Mouse (Mus musculus) ES-E14 (cell line): ENCODE measurements around the gene Map3k21. TPM values are rescaled to one million over a fixed set of nuclear protein-coding genes. Genes with fewer than 3 reads are reported as not detected.

Experiments
- DNase-seq: peaks from one replicate; pipeline ENCODE4 v3.0.0-alpha.2; 2013; ENCODE audit warnings: low read depth, low spot score
- H3K27ac ChIP-seq: 2 replicates; pipeline ENCODE4 v1.5.1; 2012; ENCODE audit warnings: low read depth, mild to moderate bottlenecking, low read length, moderate library complexity, mixed read lengths; ENCODE audit not compliant: poor library complexity, insufficient read depth, severe bottlenecking
- H3K36me3 ChIP-seq: 2 replicates; pipeline ENCODE4 v1.6.1; 2012; ENCODE audit warnings: mild to moderate bottlenecking, low read length, moderate library complexity, mixed read lengths; ENCODE audit not compliant: control insufficient read depth, poor library complexity, insufficient read depth, severe bottlenecking
- H3K4me1 ChIP-seq, 2 experiments: fragments of 150-350 bp in 1 of 2; sonication (generic) in 1 of 2; 2 replicates each; pipeline ENCODE4 v1.6.1; 2012; ENCODE audit warnings: low read length in 2 of 2, mild to moderate bottlenecking in 1 of 2, mixed read lengths in 1 of 2; ENCODE audit not compliant: control insufficient read depth in 2 of 2, insufficient read depth in 2 of 2, poor library complexity in 1 of 2
- H3K4me3 ChIP-seq, 2 experiments: fragments of 150-350 bp in 1 of 2; sonication (generic) in 1 of 2; 2 replicates each; pipeline ENCODE4 v1.5.1; 2012; ENCODE audit warnings: low read length in 2 of 2, low read depth in 1 of 2, mild to moderate bottlenecking in 1 of 2, mixed read lengths in 1 of 2; ENCODE audit not compliant: insufficient read depth in 1 of 2, poor library complexity in 1 of 2, severe bottlenecking in 1 of 2
- H3K9ac ChIP-seq: 2 replicates; pipeline ENCODE4 v1.6.1; 2012; ENCODE audit warnings: low read depth, mild to moderate bottlenecking, low read length, mixed read lengths; ENCODE audit not compliant: poor library complexity, insufficient read depth, severe bottlenecking
- H3K9me3 ChIP-seq: fragments of 150-350 bp; sonication (generic); 2 replicates; pipeline ENCODE4 v1.6.1; 2012; ENCODE audit warnings: low read depth, mild to moderate bottlenecking, low read length; ENCODE audit not compliant: control insufficient read depth, insufficient read depth
- CHD2 ChIP-seq: IDR thresholded peaks from 2 replicates; pipeline ENCODE4 v1.6.1; 2014; ENCODE audit warnings: mild to moderate bottlenecking, low read depth, low read length, inconsistent platforms
- HCFC1 ChIP-seq: IDR thresholded peaks from 2 replicates; pipeline ENCODE4 v1.6.1; 2012; ENCODE audit warnings: low read length, inconsistent platforms, borderline replicate concordance; ENCODE audit not compliant: insufficient read depth
- MAFK ChIP-seq: IDR thresholded peaks from 2 replicates; pipeline ENCODE4 v1.6.1; 2014; ENCODE audit warnings: mild to moderate bottlenecking, low read depth, low read length, inconsistent platforms; ENCODE audit not compliant: insufficient read depth
- ZC3H11A ChIP-seq: IDR thresholded peaks from 2 replicates; pipeline ENCODE4 v1.6.1; 2012; ENCODE audit warnings: low read depth, mild to moderate bottlenecking, inconsistent platforms, low read length, borderline replicate concordance
- ZNF384 ChIP-seq: IDR thresholded peaks from 2 replicates; pipeline ENCODE4 v1.6.1; 2012; ENCODE audit warnings: low read depth, low read length, inconsistent platforms
- in situ Hi-C, 2 experiments: fragments of 600-800 bp; cut with MboI; formaldehyde crosslinking; loops; one replicate each; pipeline ENCODE4 v1.15.1; 2025; ENCODE audit warnings: low sequenced_read_pairs in 2 of 2, inconsistent platforms in 1 of 2; ENCODE audit not compliant: unreplicated experiment in 2 of 2
- total RNA-seq: library from RNA; depleted of rRNA; stranded (reverse); fragments of 300-350 nt; gene quantifications from 2 replicates; pipeline ENCODE4 v1.2.3, GENCODE M21; 2012

The Map3k21 gene
- total RNA-seq, 1 experiment: 0.04 TPM

DNA sequence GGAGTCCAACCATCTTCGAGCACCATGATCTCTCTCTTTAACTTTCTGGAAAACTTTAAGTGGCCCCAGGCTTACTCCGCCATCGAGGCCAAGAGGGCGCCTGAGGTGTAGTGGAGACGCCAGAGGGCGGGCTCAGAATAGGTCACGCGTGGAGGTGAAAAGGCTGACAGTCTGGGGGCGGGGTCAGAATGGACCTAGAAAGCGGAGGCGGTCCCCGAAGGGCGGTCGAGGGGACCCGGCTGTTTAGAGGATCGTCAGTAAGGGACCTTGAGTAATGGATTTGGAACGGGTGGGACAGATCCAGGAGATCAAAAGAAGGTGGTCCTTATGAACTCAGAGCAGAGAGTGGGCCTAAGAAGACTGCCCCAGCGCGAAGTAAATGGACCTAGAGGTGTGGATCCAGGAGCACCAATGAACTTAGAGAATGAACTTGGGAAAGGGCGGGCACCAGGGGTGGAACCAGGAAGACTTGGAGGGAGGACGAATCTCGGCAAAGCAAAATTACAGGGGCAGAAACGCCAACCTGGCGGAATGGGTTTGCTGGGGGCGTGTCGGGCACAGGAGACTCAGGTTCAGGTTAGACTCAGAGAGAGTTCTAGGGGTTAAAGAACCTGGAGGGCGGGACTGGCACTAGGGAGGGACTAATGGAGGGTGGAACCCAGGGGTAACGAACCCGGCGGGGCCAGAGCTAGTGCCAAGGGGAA is 437 bp upstream of the Map3k21 start:
- TF ChIP-seq ZNF384: no peak
- TF ChIP-seq MAFK: no peak
- no peak for TF ChIP-seq CHD2
- no peak for TF ChIP-seq HCFC1
- TF ChIP-seq ZC3H11A: no peak
- peak; percentile 41 for DNase-seq
- Histone ChIP-seq H3K4me3 (peak overlapping the region; percentile 64 to 67), H3K27ac (no peak overlapping the region), H3K9me3 (no peaks in the 10 kb centered on the region), H3K36me3 (no peaks in the 10 kb centered on the region), H3K9ac (0 out of 2 replicates have a peak overlapping the region, but pooled peaks have one; percentile 41), H3K4me1 (no peaks in the 10 kb centered on the region)
- in situ Hi-C loops: no loop called here

DNA sequence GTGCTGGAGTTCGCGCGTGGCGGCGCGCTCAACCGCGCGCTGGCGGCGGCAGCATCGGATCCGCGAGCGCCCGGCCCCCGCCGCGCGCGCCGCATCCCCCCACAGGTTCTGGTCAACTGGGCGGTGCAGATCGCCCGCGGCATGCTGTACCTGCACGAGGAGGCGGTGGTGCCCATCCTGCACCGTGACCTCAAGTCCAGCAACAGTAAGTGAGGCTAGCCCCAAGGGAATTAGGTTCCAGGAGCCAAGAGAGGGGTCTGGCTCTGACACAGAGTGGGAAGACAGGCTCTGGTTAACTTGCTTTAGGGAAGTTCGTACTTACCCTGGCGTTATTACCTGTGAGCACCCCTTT is 955 bp downstream of the Map3k21 start:
- Histone ChIP-seq H3K9ac (peak overlapping the region; percentile 41; the same call in 1 of the 2 replicates), H3K9me3 (no peaks in the 10 kb centered on the region), H3K4me3 (peak overlapping the region; percentile 64 to 67), H3K27ac (no peak overlapping the region), H3K4me1 (no peaks in the 10 kb centered on the region), H3K36me3 (no peaks in the 10 kb centered on the region)
- TF ChIP-seq CHD2 (no peak), MAFK (no peak), ZNF384 (no peak)
- in situ Hi-C loops: no loop called here
- DNase-seq: no peak

DNA sequence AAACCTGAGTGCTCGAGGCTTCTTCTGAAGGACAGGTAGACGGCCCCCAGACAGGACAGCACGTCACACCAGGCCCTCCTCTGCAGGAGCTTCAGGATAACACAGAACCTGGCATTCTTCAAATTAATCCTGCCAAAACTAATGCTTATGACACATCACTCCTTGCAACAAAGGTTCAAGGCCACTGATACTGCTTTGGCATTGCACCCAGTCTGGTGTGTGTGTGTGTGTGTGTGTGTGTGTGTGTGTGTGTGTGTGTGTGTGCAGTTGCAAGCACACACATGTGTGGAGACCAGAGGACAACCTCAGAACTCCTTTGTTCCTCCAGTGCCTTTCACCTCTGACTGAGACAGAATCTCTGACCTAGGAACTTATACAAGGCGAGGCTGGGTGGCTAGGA is 3.0 kb downstream of the Map3k21 start:
- Histone ChIP-seq H3K4me1 (no peaks in the 10 kb centered on the region), H3K9me3 (no peaks in the 10 kb centered on the region), H3K27ac (no peak overlapping the region), H3K4me3 (no peak overlapping the region), H3K9ac (no peak overlapping the region), H3K36me3 (no peaks in the 10 kb centered on the region)
- no peak for DNase-seq
- TF ChIP-seq ZC3H11A (no peak), CHD2 (no peak), MAFK (no peak), HCFC1 (no peak), ZNF384 (no peak)
- in situ Hi-C loops: no loop called here

DNA sequence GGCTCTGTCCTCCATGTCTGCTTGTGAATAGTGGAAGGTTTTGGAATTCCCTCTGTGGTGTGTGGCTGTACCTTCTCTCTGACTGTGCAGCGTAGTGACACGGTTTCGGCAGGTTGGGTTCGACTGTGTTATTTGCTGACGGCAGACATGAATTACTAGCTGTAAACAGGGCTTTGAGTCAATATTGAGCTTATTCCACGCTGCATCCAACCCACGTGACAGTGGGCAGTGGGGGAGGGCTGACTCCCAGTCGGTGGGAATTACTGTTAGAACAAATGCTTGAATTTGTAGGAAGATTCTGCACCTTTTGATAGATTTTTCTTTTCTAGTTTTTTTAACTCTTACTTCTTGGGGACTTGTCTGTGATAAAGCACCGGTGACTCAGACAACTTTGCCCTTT is 4.1 kb downstream of the Map3k21 start:
- Histone ChIP-seq H3K9me3 (no peaks in the 10 kb centered on the region), H3K27ac (no peak overlapping the region), H3K4me1 (no peaks in the 10 kb centered on the region), H3K9ac (no peak overlapping the region), H3K36me3 (no peaks in the 10 kb centered on the region), H3K4me3 (no peak overlapping the region)
- no peak for DNase-seq
- in situ Hi-C loops: no loop called here
- TF ChIP-seq HCFC1 (no peak), ZC3H11A (no peak), MAFK (no peak), CHD2 (no peak), ZNF384 (no peak)

DNA sequence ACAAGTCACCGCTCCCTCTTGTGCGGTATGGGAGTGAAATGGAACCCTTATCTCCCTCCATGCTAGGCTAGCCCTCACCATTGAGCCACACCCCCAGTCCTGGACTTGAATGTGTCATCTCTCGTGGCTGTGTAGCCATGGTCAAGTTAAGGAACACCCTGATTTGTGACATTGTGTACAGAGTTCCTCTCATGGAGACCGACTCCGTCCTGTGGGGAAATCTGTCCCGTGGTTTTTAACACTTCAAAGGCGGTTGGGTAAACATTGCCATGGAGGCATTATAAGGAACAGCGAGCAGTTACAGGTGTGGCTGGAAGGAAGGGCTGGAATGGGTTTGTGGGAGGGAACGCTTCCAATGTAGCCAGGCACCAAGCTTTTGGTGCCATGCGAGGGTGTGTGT is 6.8 kb downstream of the Map3k21 start:
- in situ Hi-C loops: no loop called here
- Histone ChIP-seq H3K36me3 (no peaks in the 10 kb centered on the region), H3K9me3 (no peaks in the 10 kb centered on the region), H3K9ac (no peak overlapping the region), H3K4me3 (no peak overlapping the region), H3K27ac (no peak overlapping the region), H3K4me1 (no peaks in the 10 kb centered on the region)
- DNase-seq: no peak
- no peak for TF ChIP-seq MAFK
- TF ChIP-seq ZNF384: no peak
